Mouse (Mus musculus) C2C12 (cell line): ENCODE data around the gene Med26. TPM values are rescaled to one million over a fixed set of nuclear protein-coding genes. Genes with fewer than 3 reads are reported as not detected.

ENCODE experiments used
- H3K27me3 ChIP-seq: one replicate; pipeline ENCODE4 v1.6.1; 2011; ENCODE audit not compliant: control insufficient read depth, insufficient read depth, insufficient read length
- H3K36me3 ChIP-seq: one replicate; pipeline ENCODE4 v1.6.1; 2011; ENCODE audit not compliant: control insufficient read depth, insufficient read depth
- H3K4me3 ChIP-seq: one replicate; pipeline ENCODE4 v1.5.1; 2011; ENCODE audit warnings: mild to moderate bottlenecking, control low read depth; ENCODE audit not compliant: poor library complexity, insufficient read depth, severe bottlenecking
- H3K79me2 ChIP-seq: one replicate; pipeline ENCODE4 v1.6.1; 2011; ENCODE audit not compliant: control insufficient read depth, insufficient read depth
- H3K79me3 ChIP-seq: one replicate; pipeline ENCODE4 v1.6.1; 2011; ENCODE audit warnings: low read depth, control low read depth
- H3ac ChIP-seq: one replicate; pipeline ENCODE3; 2011; ENCODE audit warnings: low read depth; ENCODE audit not compliant: control insufficient read depth, insufficient read length
- CEBPB ChIP-seq: IDR thresholded peaks from one replicate; pipeline ENCODE4 v1.6.1; 2011; ENCODE audit warnings: low read depth, mild to moderate bottlenecking, control low read depth, moderate library complexity
- CTCF ChIP-seq: IDR thresholded peaks from one replicate; pipeline ENCODE4 v1.5.1; 2011; ENCODE audit not compliant: control insufficient read depth, insufficient read depth, insufficient read length
- FOSL1 ChIP-seq: IDR thresholded peaks from one replicate; pipeline ENCODE4 v1.8.0; 2011; ENCODE audit warnings: mild to moderate bottlenecking, low read length; ENCODE audit not compliant: poor library complexity, insufficient read depth, severe bottlenecking
- MAX ChIP-seq: IDR thresholded peaks from one replicate; pipeline ENCODE4 v1.6.1; 2011; ENCODE audit warnings: mild to moderate bottlenecking, control low read depth
- MYOD1 ChIP-seq: IDR thresholded peaks from one replicate; pipeline ENCODE4 v1.6.1; 2011; ENCODE audit warnings: low read depth; ENCODE audit not compliant: control insufficient read depth, insufficient read length
- MYOG ChIP-seq: IDR thresholded peaks from one replicate; pipeline ENCODE4 v1.6.1; 2011; ENCODE audit not compliant: control insufficient read depth, insufficient read length; ENCODE audit errors: extremely low read depth
- USF1 ChIP-seq: IDR thresholded peaks from one replicate; pipeline ENCODE4 v1.6.1; 2011; ENCODE audit warnings: low read depth, mild to moderate bottlenecking, control low read depth, moderate library complexity
- polyA plus RNA-seq: library from polyadenylated mRNA; unstranded; fragments of >200 nt; fragmentation: generic; extraction: Trizol; gene quantifications from one replicate; pipeline ENCODE4 v1.2.1, GENCODE M21; 2012; ENCODE audit warnings: missing spikeins

Med26 gene
- polyA plus RNA-seq, 1 experiment: 7.8 TPM

DNA sequence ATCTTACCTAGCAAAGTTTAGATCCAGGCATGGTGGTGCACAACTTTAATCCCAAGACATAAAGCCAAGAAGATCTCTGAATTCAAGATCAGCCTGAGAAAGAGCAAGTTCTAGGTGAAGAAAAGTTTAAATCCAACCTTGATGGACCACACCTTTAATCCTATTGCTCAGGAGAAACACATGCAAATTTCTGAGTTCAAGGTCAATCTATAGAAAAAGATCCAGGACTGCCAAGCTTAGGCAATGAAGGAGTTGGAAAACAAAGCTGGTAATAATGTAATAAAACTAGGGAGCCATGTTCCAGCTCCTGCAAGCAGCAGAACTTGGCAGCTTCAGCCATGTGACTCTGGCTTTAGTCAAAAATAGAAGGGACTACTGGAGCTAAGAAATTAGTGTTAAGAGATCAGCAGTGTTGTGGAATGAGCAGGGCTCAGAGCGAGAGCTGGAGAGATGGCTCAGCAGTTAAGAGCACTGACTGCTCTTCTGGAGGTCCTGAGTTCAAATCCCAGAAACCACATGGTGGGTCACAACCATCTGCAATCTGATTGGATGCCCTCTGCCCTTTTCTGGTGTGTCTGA is 13.1 kb upstream of the Med26 start:
- TF ChIP-seq USF1 (no peak), MAX (no peak), MYOD1 (no peak)
- Histone ChIP-seq H3ac (no peak overlapping the region), H3K27me3 (no peaks in the 10 kb centered on the region), H3K36me3 (peaks cover 7% of the 10 kb centered on the region), H3K4me3 (no peak overlapping the region), H3K79me3 (peaks cover 4% of the 10 kb centered on the region), H3K79me2 (peaks cover under 1% of the 10 kb centered on the region)

DNA sequence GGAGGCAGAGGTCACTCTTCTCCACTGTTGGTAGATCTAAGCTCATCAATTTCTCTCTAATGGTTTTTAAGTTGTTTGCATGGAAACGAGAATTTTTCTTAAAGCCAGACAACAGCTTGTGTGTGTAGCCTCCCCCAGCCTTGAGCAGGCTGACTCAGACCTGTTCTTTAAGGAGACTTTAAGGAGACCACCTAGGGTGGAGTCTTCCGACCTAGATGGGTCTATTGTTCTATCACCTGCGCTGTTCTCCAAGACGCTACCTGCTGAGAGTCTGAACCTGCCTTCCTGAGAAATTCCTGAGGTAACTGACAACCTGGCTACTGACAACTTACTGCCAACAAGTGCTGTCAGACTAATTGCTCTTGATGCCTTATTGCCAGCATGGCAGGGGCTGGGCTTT is 7.7 kb upstream of the Med26 start:
- H3K4me3 ChIP-seq: no peak overlapping the region
- H3K36me3 ChIP-seq: no peaks in the 10 kb centered on the region
- no peaks in the 10 kb centered on the region for H3K27me3 ChIP-seq
- H3ac ChIP-seq: no peak overlapping the region
- no peaks in the 10 kb centered on the region for H3K79me3 ChIP-seq
- H3K79me2 ChIP-seq: no peaks in the 10 kb centered on the region
- no peak for TF ChIP-seq MYOG
- no peak for TF ChIP-seq MAX

DNA sequence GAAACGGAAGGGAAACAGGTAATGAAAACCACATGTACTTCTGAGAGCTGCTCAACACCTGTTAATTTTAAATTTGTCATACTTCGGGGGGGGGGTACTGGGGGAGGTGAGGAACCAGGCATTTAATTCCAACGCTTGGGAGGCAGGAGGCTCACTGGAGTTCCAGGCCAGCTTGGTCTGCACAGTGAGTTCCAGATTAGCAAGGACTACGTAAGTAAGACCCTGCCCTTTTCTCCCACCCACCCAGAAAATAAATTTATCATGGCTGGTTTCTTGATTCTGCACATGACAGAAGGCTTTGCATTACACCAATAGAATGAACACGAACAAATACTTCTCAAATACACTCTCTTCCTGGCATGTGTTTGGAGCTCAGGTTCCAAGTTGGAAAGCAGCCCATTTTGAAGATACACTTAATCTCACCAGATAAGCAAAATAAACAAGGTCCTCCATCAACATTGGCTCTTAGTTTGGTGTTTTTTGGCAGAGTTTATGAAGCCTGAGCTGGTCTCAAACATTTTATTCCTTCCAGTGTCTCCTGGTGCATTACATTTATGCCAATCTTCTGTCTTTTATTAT is 1.3 kb upstream of the Med26 start:
- Histone ChIP-seq H3K79me3 (peaks cover 41% of the 10 kb centered on the region), H3ac (peak overlapping the region; percentile 9), H3K4me3 (peak overlapping the region; percentile 97), H3K79me2 (peaks cover 59% of the 10 kb centered on the region), H3K36me3 (peaks cover 9% of the 10 kb centered on the region), H3K27me3 (no peaks in the 10 kb centered on the region)
- TF ChIP-seq MYOG (no peak), MAX (no peak), USF1 (no peak), CTCF (no peak), CEBPB (no peak), MYOD1 (no peak), FOSL1 (no peak)

DNA sequence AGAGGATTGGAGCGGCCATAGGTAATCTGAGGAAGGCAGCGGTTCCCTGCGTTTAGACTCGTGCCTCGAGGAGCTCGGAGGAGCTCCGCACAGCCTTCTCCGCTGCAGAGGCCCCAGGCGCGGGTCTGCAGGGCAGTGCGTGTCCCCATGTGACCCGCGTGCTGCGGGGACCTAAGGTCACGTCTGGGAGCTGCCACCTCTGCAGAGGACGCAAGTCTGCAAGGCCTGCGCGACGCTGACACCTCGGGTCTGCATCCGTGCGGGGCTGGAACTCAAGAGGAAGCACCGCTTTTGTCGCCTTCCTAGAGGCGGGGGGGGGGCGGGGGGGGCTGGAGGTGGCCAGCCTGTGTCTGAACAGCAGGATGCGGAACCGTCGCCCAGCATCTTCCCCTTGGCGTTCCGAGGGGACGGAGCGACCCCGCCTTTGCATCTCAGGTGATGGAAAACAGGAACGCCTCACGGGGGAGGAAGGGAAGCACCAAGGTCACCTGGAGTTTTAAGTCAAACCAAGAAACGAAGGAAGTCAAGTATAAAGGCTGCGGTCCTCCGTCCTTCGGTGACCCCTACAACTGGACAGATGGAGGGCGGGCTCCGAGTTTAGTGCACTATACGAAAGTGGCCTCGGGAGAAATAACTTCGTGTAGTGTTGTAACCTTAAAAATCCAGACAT is 709 bp upstream of the Med26 start:
- H3K36me3 ChIP-seq: peaks cover 14% of the 10 kb centered on the region
- peaks cover 47% of the 10 kb centered on the region for H3K79me3 ChIP-seq
- peak overlapping the region; percentile 78 for H3ac ChIP-seq

DNA sequence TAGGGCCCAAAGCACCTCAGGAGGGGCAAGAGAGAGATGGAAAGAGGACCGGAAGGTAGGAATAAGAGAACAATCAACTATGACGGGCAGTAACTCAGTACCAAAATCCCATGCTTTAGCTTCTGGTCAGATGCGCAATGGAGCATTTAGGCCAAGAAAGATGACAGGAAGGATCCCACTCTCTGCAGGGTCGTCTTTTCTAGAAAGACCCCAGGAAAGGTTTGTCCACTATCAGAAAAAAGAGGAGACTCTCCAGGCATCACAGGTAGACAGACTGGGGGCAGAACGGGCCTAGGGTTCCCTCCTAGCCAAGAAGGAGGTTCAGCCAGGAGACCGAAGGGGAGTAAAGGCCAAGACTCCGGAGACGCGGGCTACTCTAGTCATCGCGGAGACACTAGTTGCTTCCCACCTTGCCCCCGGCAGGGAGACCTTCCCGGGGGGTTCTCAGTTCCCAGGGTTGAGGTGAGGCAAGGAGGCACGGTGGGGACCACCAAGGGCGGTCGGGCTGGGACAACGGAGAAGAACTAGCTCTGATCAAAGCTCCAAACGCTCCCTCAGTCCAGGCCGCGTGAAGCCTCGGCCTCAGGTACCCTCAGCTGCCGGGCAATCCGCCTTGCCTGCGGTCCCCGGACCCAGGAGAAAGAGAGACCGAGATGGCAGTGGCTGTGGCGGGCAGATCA is 808 bp downstream of the Med26 start:
- TF ChIP-seq FOSL1 (no peak), MYOD1 (no peak), USF1 (no peak), CEBPB (no peak), MYOG (no peak), MAX (no peak), CTCF (no peak)
- Histone ChIP-seq H3K79me2 (peaks cover 81% of the 10 kb centered on the region), H3K79me3 (peaks cover 62% of the 10 kb centered on the region), H3K4me3 (peak overlapping the region; percentile 97), H3K27me3 (no peaks in the 10 kb centered on the region), H3K36me3 (peaks cover 22% of the 10 kb centered on the region), H3ac (peak overlapping the region; percentile 94)

More for the DNA sequence above, 709 bp upstream of the Med26 start:
- Histone ChIP-seq H3K27me3 (no peaks in the 10 kb centered on the region), H3K4me3 (peak overlapping the region; percentile 97), H3K79me2 (peaks cover 65% of the 10 kb centered on the region)
- TF ChIP-seq CTCF (no peak), FOSL1 (no peak), USF1 (no peak), MYOG (no peak), MYOD1 (no peak), CEBPB (no peak)

DNA sequence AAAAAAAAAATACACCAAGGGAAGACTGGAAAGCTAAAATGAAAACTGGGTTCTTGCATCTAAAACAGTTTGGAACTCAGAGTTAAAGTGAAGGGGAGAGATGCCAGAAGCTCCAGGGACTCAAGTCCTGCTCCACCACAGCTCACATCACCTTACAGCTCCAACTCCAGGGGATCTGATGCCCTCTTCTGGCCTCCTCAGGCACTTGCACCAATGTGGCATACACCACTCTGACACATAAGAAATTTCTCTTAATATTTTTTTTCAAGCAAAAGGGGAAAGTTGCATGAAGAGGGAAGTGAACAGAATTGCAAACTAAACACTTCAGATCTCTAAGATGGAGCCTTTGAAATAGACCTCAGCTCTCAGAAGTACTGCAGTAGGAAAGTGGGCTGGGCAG is 8.8 kb downstream of the Med26 start:
- H3ac ChIP-seq: no peak overlapping the region
- no peak overlapping the region for H3K4me3 ChIP-seq
- H3K79me3 ChIP-seq: peaks cover 92% of the 10 kb centered on the region
- H3K36me3 ChIP-seq: peaks cover 15% of the 10 kb centered on the region
- TF ChIP-seq USF1 (no peak), FOSL1 (no peak), MYOG (no peak), CTCF (no peak), MYOD1 (no peak), CEBPB (no peak), MAX (no peak)
- H3K79me2 ChIP-seq: peaks cover 100% of the 10 kb centered on the region
- no peaks in the 10 kb centered on the region for H3K27me3 ChIP-seq
